Mouse (Mus musculus) spleen, adult 18-20 months (tissue): ENCODE results near the gene Pla2g2c.

Source experiments
- DNase-seq, 2 experiments: peaks; one replicate each; pipeline ENCODE4 v3.0.0; 2022; ENCODE audit warnings: mixed read lengths in 2 of 2

Gene Pla2g2c

DNA sequence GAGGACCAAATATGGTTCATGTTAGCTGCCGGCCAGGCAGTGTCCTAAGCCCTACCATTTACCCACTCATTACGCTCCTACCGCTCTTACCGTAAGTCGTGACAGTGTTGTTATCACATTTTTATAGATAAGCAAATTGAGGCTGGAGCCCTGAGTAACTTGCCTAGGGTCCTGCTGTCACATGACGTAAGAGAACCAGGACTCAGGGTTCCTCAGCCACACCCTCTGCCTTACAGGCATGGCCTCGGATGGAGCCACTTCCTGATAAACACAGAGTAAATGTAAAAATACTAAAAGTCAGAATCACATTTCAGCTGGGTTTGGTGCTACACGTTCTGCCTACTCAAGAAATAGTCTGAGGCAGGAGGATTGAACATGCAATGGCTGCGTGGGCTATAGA, 29.8 kb downstream of the Pla2g2c start:
- DNase-seq, result no peak

DNA sequence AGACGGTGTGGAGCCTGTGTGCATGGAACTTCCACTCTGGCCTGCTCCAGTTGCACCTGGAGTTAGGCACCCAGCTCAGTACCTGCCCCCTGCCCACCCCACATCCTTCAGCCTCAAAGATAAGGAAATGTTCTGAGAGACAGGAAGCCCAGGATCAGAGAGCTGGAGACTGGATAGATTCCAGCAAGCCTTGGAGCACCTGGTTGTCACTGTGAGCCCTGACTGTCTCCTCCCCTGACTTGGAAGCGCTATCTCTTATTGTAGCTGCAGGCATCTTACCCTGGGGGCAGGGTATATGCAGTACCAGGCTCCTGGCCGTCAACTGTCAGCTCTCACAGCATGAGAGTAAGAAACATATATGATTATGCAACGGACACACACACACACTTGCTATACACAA, 30.8 kb downstream of the Pla2g2c start:
- no peak for DNase-seq

DNA sequence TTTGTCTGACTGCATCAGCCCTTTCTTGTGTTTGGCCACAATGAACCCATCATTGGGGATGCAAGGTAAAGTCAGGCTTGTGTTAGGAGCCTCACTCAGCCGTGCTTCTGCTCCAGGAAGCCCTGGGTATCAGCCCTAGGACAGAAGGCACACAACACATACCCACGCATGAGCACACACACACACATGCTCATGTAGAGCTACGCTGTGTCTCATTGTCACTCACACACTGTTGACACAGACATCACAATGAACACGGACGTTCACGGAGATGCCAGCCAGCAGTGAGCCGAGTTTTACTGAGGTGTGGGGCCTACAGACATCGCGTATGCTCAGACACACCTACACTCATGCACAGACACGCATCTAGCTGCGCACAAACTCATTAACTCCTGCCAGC, 31.4 kb downstream of the Pla2g2c start:
- no peak for DNase-seq

DNA sequence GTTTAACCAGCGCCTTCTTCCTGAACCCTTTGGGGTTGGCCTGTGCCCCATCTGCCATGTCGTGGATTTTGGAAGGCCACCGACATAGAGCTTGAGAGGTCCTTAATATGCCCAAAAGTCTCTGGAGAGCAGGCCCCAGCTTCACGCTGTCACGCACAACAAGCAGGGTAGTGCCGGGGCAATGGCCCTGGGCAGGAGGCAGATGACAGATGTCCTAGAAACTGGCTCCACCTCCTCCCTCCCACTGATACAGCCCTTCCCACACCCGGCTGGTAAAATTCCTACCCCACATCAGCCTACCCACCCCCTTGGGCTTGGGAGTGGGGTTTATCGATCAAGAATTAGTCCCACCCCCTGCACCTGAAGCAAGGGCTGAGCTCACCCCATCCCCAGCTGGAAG, 32.8 kb downstream of the Pla2g2c start, which contains the start of gene Pla2g2f:
TSS of gene Pla2g2f (minus strand) at position 211 of the 400 bp plus-strand sequence.
- no peak for DNase-seq

DNA sequence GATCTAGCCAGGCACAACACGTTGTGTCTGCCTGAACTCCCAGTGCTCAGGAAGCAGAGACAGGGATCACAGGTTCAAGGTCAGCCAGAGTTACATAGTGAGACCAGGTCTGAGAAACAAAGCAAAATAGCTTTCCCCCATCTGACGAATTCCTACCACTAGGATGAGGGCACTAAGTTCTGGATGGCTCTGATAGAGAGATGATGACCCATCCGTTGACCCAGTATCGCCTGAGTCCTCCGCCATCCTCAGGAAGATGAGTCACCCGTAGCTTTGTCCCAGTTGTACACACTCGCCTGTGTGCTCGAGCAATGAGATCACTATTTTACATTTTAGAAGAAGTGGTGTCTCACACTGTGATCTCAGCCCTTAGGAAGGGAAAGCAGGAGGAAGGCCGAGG, 37.7 kb downstream of the Pla2g2c start:
- no peak for DNase-seq

DNA sequence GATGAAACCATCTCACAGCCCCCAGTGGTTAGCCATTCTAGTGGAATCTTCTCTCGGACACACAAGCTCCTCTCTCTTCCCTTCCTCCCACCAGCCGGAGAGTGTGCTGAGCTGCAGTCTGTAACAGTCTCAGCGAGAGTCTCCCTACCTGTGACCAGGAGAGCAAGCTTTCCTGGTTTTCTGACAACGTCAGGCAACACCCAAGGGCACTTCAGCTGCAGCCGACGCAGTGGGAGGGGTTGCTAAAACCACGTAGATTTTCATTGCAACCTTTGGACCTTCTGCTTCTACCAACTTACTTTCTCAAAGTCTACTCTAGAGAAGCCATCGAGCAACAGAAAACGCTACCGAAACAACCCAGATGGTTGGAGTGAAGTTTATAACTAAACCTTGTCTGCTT, 47.4 kb downstream of the Pla2g2c start:
- no peak for DNase-seq

DNA sequence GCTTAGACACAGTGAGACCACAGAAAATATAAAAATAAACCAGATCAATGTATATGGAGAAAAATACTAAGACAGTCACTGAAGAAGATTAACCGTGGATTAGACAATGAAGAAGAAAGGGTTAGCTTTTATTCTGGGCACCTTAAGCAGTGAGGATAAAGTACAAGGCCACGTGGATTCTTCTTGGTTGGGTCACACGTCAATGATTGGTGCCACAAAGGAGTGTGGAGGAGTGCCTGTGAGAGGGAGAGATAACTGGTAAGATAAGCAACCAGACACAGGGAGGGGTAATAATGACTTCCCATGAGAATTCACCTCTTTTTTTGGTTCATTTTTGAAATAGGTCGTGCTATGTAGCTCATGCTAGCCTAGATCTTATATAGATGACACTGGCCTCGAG, 47.8 kb downstream of the Pla2g2c start:
- no peak for DNase-seq

DNA sequence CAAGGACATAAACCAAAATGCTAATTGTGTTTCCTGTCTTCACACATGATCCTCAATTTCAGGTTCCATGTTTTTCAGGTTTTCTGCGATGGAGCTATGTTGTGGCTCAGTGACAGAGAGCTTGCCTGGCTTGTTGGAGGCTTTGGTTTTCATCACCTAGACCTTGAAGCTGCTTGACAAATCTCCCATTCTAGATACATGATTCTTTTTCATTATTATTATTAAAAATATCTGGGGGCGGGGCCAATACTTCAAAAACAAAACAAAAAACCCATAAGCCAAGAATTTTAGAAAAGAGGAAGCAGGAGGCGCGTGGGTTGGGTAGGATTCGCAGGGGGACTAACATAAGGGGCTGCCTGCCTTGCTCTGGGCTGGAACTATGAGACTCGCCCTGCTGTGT, 50.8 kb downstream of the Pla2g2c start, which contains the start of gene Pla2g2d:
TSS of gene Pla2g2d (plus strand) at position 301 of the 400 bp plus-strand sequence.
- no peak for DNase-seq

DNA sequence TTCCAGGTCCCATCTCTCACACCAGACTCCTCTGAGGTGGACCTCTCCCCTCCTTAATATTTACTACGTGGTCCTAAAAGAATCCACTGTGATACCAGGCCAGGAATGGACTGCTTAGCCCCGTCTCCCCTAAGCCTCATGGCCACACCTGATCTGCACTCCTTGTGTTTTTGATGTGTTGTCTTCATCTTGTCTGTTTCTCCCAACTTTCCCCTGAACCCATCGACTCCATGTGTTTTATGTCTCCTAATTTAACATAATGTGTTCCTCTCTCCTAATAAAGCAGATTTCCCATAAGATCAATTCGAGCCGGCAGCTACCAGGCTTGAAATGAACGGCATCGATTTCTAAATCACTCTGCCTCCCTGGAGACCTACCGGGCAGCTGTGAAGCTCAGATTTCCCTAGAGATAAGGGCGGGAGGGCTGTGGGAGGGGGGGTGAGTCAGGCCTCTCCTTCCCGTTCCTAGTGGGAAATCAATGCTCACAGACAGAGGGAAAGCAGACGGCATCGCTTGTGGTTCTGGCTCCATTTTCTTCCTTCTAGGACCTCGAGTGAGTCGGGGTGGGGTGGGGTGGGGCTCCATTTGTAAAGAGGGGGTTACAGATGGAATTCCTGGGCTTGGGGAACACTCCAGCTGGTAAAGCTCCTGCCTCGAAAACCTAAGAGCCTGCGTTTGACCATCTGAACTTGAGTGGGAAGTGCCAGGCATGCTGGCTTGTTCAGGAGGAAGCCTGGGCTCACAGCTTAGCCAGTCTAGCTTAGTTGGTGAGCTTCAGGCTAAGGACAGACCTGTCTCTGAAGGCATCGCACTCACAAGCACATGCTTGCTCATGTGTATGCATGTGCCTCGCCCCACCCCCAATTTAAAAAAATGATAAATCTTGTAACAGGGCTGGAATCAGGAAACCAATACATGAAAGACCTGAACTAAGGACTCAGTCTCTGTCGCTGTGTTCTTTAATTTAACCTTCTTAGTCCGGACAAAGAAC, 53.1 kb downstream of the Pla2g2c start:
- DNase-seq, result no peak

DNA sequence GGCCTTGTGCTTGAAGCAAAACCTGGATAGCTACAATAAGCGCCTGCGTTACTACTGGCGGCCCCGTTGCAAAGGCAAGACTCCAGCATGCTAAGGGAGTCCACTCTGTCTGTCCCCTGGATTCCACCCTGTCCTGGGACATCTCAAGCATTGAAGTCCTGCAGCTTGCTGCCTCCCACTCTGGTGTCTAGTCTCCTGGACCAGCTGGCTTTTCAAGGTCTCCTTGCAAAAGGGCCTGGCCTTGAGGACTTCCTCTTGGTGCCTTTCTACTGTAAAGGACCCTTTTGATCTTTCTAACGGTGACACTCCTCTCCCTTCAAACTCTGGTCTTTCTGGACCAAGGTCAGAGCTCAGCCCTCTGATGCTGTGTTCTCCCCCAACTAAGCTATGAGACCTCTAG, 55.7 kb downstream of the Pla2g2c start:
- DNase-seq, result no peak

DNA sequence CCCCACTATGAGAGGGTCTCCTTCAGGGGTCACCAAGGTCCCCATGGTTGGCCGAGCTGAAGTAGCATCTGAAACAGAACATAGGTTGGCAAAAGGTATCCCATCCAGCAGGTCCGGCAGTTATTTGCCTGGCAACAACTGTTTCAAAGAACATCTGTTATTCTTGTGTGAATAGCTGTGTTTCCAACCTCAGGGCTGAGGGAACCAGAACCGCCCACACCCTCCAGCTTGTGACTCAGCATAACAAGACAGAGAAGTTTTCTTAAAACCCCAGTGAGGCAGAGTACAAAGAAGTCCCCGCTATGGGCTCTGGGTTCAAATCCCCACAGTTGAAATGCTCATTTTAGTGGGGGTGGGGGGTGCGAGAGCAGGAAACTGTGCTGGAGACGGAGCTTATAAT, 57.5 kb downstream of the Pla2g2c start:
- DNase-seq, result no peak

DNA sequence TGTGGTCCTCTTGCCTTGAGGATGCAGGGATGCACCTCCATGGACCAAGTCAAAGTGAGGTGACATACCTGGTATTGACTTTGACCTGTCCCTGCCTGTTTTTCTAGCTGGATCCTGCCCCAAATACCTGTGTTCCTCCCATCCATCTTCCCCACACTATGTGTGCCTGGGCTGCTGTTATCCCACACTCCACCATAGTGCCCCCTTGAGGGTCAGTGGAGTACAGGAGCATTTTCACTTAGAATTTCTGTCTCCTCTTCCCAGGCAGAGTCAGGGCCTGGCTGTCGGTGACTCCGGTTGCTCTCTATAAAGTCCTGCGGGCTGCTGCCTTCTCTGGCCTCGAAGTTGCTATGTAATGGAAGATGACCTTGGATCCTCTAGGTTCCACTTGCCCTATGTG, 61.1 kb downstream of the Pla2g2c start:
- DNase-seq, result no peak

DNA sequence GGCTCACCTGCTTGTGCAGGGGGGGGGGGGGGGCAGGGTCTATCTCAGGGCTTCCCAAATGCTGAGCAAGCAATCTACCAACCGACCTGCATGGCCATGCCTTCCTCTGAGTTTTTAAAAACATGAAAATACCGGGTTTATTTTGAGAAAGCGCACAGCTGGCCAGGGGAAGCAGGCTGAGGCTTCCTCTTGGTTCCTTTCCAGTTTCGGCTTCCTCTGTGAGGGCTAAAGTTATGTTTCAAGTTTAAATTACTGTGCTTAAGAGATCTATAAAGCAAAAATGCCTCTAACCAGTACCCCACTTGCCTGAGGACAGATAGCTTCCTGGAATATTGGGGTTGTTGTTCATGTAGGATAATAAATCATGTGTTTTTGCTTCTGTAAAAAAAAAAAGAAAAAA, 61.5 kb downstream of the Pla2g2c start:
- no peak for DNase-seq

DNA sequence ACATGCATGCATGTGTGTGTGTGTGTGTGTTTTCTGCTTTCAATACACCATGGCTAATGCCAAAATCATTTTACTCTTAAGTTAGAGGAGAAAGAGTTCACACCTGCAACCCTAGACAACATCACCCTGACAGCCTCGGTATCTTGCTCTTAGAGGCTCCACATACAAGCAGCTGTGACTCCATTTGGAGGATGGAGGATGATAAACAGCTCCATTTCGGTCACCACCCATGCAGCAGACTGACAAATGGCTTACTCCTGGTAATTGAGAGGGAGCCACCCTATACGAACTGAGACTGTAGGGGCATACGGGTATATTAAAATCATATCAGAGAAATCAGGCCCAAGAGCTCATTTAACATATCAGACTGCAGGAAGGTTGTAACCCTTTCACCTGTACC, 63.8 kb downstream of the Pla2g2c start:
- no peak for DNase-seq

DNA sequence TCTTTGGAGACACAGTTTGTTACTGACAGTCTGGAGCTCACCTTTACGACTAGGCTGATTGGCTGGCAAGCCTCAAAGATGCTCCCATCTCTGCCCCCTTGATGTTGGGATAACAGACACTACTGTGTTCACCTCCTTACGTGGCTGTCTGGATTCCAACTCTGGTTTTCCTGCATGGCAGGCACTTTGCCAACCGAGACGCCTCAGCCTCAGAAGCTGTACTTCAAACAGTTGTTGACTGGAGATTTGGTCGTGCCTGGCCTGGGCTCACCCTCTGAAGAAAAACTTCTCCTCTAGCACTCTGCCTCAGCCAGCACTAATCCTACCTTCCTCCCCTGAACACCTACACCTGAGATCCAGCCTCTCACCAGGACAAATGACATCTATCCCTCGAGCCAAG, 66.9 kb downstream of the Pla2g2c start:
- DNase-seq, result no peak

DNA sequence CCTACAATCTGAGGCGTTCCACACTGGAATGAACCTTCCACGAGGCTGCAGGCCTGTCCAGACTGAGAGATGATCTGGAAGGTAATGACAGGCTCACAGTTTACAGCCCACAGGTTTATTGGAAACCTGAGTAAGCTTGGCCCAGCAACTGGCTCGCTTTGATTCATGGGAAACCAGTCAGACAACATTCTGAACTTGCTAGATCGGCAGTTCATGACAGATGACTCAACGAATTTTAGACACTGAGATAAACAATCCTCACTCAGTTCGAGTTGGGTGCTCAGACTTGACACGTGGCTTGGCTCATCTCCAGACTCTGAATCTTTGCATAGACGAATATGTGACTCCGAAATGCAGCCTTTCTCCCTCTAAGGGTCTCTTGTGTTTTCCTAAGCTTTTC, 68.0 kb downstream of the Pla2g2c start:
- DNase-seq, result no peak

DNA sequence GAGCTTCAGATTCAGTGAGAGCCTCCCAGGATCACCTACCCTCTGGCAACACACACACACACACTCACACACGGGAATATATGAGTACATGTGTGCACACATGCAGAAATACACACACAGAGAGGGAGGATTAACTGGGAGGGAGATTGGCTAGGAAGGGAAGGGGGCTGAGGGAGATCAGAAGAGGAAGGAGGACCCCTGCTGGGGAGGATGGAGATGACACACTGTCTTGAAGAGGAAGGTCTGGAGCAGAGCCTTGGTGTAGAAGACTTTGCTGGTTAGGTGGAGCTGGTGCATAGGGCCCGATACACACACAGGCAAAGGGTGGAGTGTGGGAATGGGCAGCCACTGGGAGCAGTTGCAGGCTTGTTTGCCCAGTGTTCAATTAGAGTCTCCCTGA, 68.7 kb downstream of the Pla2g2c start:
- peak in 1 of 2 experiments; percentile 14 for DNase-seq

DNA sequence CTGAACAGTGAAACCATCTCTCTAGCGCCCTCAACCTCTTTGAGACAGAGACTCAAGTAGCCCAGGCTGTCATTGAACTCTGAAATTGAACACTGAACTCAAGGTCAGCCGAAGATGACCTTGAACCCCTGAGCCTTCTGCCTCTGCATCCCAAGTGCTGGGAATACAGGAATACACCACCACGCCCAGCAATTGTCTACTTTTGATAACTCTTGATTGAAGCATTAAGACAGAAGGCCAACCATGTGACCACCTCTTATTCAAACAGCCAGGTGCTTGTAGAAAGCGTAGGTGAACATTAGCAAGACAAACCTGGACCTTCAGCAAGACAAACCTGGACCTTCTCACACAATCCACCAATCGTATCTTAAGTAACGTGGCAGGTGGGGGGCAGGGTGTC, 69.8 kb downstream of the Pla2g2c start:
- no peak for DNase-seq
